Mouse (Mus musculus): Measurements from ENCODE around the gene Agxt2. TPM values are rescaled to one million over a fixed set of nuclear protein-coding genes. Genes with fewer than 3 reads are reported as not detected.

Agxt2 gene
- polyA plus RNA-seq, 1 experiment from 2014 or later, result not detected

GRCm38 (mm10) chr15:10375404-10375803 lies 17.1 kb downstream of the Agxt2 start:
- no peak overlapping the region for H3K4me2 ChIP-seq (replicated peaks)
- H3K9me3 ChIP-seq (ENCODE audit: control insufficient read depth, low read length), result no peaks in the 10 kb centered on the region
- H3K4me1 ChIP-seq (replicated peaks; ENCODE audit: control insufficient read depth, insufficient read depth, low read length), result no peaks in the 10 kb centered on the region
- whole genome bisulfite sequencing, result 90% methylated on average over 3 of the region's 3 CpGs
- no peak overlapping the region for H3K9ac ChIP-seq
- no peak for DNase-seq (ENCODE audit: low spot score)
- H3K36me3 ChIP-seq (replicated peaks; ENCODE audit: control insufficient read depth, insufficient read depth), result no peaks in the 10 kb centered on the region
- H3K4me3 ChIP-seq (replicated peaks; ENCODE audit: low read length), result no peak overlapping the region
- no peaks in the 10 kb centered on the region for H3K27me3 ChIP-seq (ENCODE audit: control insufficient read depth, insufficient read depth, low read length)
- H3K27ac ChIP-seq, result no peak overlapping the region
- ATAC-seq (ENCODE audit: low FRiP score), result no peak

- Histone ChIP-seq H3K27ac (no peak overlapping the region), H3K36me3 (replicated peaks; ENCODE audit: control insufficient read depth, insufficient read depth) (no peaks in the 10 kb centered on the region), H3K4me3 (replicated peaks; ENCODE audit: low read length) (no peak overlapping the region), H3K9me3 (ENCODE audit: control insufficient read depth, low read length) (no peaks in the 10 kb centered on the region), H3K4me2 (replicated peaks) (no peak overlapping the region), H3K9ac (no peak overlapping the region), H3K27me3 (ENCODE audit: control insufficient read depth, insufficient read depth, low read length) (no peaks in the 10 kb centered on the region), H3K4me1 (replicated peaks; ENCODE audit: control insufficient read depth, insufficient read depth, low read length) (no peaks in the 10 kb centered on the region)
- DNase-seq (ENCODE audit: low spot score) (no peak), ATAC-seq (ENCODE audit: low FRiP score) (no peak)
- 86% methylated on average over 4 of the region's 4 CpGs for WGBS
Observed at GRCm38 (mm10) chr15:10378338-10378959, 20.1 kb downstream of the Agxt2 start.

DNA sequence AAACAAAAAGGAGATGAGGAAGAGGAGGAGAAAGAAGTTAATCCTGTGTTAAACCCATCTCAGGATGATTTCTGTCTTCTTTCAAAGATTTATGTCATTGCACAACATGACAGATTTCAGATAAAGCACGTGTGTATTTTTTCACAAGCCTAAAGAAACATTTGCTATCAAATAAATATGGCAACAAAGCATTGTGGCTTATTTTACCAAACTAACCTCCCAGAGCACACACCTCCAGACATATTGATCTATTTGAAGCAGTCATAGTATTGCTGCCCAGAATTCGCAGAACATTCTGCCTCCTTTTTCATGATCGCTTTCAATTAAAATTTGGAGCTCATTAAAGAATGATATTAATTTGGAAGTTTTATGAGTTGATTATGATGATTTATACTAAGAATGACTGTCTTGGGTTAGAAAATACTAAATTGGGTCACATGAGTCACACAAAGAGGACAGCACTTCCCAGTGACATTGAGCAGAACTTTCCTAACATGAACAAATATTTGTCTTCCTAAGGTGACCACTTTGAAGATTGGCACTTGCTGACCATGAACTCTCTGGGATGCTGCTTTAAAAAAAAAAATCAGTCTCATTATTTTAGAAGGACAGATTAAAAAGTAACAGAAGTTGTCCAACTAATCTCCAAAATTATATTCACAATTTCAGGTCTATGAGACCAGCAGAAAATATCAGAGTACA lies 21.6 kb downstream of the Agxt2 start:
- no peaks in the 10 kb centered on the region for H3K27me3 ChIP-seq (ENCODE audit: control insufficient read depth, insufficient read depth, low read length)
- 96% methylated on average over 3 of the region's 3 CpGs for WGBS
- no peaks in the 10 kb centered on the region for H3K4me1 ChIP-seq (replicated peaks; ENCODE audit: control insufficient read depth, insufficient read depth, low read length)
- no peak overlapping the region for H3K27ac ChIP-seq
- no peak overlapping the region for H3K4me3 ChIP-seq (replicated peaks; ENCODE audit: low read length)
- no peaks in the 10 kb centered on the region for H3K36me3 ChIP-seq (replicated peaks; ENCODE audit: control insufficient read depth, insufficient read depth)
- ATAC-seq (ENCODE audit: low FRiP score) (no peak), DNase-seq (ENCODE audit: low spot score) (no peak)
- no peak overlapping the region for H3K4me2 ChIP-seq (replicated peaks)
- no peaks in the 10 kb centered on the region for H3K9me3 ChIP-seq (ENCODE audit: control insufficient read depth, low read length)
- H3K9ac ChIP-seq, result no peak overlapping the region

DNA sequence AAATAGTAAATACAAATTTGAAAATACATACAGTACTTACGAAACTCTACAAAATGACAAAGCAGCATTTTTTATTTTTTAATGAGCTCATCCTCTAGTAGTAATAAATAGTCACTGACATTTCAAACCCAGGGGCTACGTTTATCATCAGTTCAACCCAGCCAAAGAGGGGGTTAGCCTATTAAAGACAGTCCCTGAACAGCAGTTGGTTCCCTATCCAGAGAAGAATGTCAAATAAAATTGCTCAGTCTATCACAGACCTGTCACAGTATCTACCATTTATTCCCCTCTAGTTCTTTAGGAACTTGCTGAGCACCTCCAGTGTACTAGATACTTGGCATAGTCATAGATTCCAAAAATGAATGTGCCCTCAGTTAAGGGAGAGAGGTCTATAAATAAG lies 28.9 kb downstream of the Agxt2 start:
- no peak for DNase-seq (ENCODE audit: low spot score)
- WGBS, result 85% methylated on average over 2 of the region's 2 CpGs
- Histone ChIP-seq H3K4me1 (replicated peaks; ENCODE audit: control insufficient read depth, insufficient read depth, low read length) (no peaks in the 10 kb centered on the region), H3K4me2 (replicated peaks) (no peak overlapping the region), H3K9me3 (ENCODE audit: control insufficient read depth, low read length) (no peaks in the 10 kb centered on the region), H3K4me3 (replicated peaks; ENCODE audit: low read length) (no peak overlapping the region), H3K27me3 (ENCODE audit: control insufficient read depth, insufficient read depth, low read length) (no peaks in the 10 kb centered on the region), H3K27ac (no peak overlapping the region), H3K36me3 (replicated peaks; ENCODE audit: control insufficient read depth, insufficient read depth) (no peaks in the 10 kb centered on the region), H3K9ac (no peak overlapping the region)
- no peak for ATAC-seq (ENCODE audit: low FRiP score)

DNA sequence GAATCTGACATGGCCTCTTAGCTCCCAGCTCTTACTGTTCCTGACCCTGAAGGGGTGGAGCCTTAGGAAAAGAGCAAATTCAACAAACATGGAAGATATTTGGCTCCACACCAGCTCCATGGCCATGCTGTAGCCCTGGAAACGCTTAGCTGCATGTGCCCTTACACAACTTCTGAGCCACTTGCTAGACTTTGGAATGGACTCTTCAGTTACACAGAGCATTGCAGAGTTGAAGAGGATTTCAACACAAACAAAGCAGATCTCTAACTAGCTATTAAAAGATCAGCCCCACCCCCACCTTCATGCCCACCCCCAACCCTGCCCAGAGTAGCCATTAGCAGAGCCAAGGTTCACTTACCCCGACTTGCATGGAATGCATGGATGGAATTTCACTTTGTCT lies 41.5 kb downstream of the Agxt2 start:
- Histone ChIP-seq H3K27ac (no peak overlapping the region), H3K27me3 (ENCODE audit: control insufficient read depth, insufficient read depth, low read length) (no peaks in the 10 kb centered on the region), H3K9ac (no peak overlapping the region), H3K4me2 (replicated peaks) (no peak overlapping the region), H3K36me3 (replicated peaks; ENCODE audit: control insufficient read depth, insufficient read depth) (no peaks in the 10 kb centered on the region), H3K9me3 (ENCODE audit: control insufficient read depth, low read length) (peaks cover 6% of the 10 kb centered on the region; the same call in 1 of the 2 replicates), H3K4me1 (replicated peaks; ENCODE audit: control insufficient read depth, insufficient read depth, low read length) (no peaks in the 10 kb centered on the region), H3K4me3 (replicated peaks; ENCODE audit: low read length) (no peak overlapping the region)
- ATAC-seq (ENCODE audit: low FRiP score), result no peak
- no peak for DNase-seq (ENCODE audit: low spot score)
- WGBS, result 72% methylated on average over 2 of the region's 2 CpGs

GRCm38 (mm10) chr15:10400415-10400814 lies 42.1 kb downstream of the Agxt2 start:
- Histone ChIP-seq H3K4me1 (replicated peaks; ENCODE audit: control insufficient read depth, insufficient read depth, low read length) (no peaks in the 10 kb centered on the region), H3K9ac (no peak overlapping the region), H3K36me3 (replicated peaks; ENCODE audit: control insufficient read depth, insufficient read depth) (no peaks in the 10 kb centered on the region), H3K4me2 (replicated peaks) (no peak overlapping the region), H3K27me3 (ENCODE audit: control insufficient read depth, insufficient read depth, low read length) (no peaks in the 10 kb centered on the region), H3K27ac (no peak overlapping the region), H3K9me3 (ENCODE audit: control insufficient read depth, low read length) (peaks cover 6% of the 10 kb centered on the region; the same call in 1 of the 2 replicates), H3K4me3 (replicated peaks; ENCODE audit: low read length) (no peak overlapping the region)
- 38% methylated on average over 3 of the region's 3 CpGs for WGBS
- DNase-seq (ENCODE audit: low spot score) (peak; percentile 53), ATAC-seq (ENCODE audit: low FRiP score) (0 out of 2 replicates have a peak, but pooled peaks have one; percentile 53)

DNA sequence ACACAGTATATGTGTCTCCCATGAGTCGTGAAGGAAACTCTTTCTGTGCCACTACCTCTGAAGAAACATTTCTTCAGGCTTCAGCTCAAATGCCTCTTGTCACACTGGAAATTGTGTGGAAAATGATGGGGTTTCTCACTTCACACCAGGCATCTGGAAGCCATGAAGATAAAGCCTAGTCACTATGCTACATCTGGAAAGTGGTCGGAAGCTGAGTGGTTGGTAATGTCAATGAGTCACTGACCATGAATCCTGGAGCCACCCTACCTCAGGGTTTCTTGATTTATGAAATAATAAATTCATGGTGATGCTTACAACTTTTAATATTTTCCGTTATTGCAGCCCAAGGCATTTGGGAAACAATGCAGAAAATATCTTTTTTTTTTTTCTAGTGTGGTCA lies 51.5 kb downstream of the Agxt2 start:
- ATAC-seq (ENCODE audit: low FRiP score) (no peak), DNase-seq (ENCODE audit: low spot score) (no peak)
- H3K36me3 ChIP-seq (replicated peaks; ENCODE audit: control insufficient read depth, insufficient read depth), result no peaks in the 10 kb centered on the region
- no peaks in the 10 kb centered on the region for H3K27me3 ChIP-seq (ENCODE audit: control insufficient read depth, insufficient read depth, low read length)
- WGBS, result 88% methylated on average over 3 of the region's 3 CpGs
- no peak overlapping the region for H3K4me2 ChIP-seq (replicated peaks)
- H3K9me3 ChIP-seq (ENCODE audit: control insufficient read depth, low read length), result no peaks in the 10 kb centered on the region
- H3K27ac ChIP-seq, result no peak overlapping the region
- H3K4me1 ChIP-seq (replicated peaks; ENCODE audit: control insufficient read depth, insufficient read depth, low read length), result no peaks in the 10 kb centered on the region
- H3K9ac ChIP-seq, result no peak overlapping the region
- no peak overlapping the region for H3K4me3 ChIP-seq (replicated peaks; ENCODE audit: low read length)

- no peak for DNase-seq (ENCODE audit: low spot score)
- WGBS, result 87% methylated on average over 2 of the region's 2 CpGs
- Histone ChIP-seq H3K36me3 (replicated peaks; ENCODE audit: control insufficient read depth, insufficient read depth) (no peaks in the 10 kb centered on the region), H3K4me1 (replicated peaks; ENCODE audit: control insufficient read depth, insufficient read depth, low read length) (no peaks in the 10 kb centered on the region), H3K27ac (no peak overlapping the region), H3K27me3 (ENCODE audit: control insufficient read depth, insufficient read depth, low read length) (no peaks in the 10 kb centered on the region), H3K4me3 (replicated peaks; ENCODE audit: low read length) (no peak overlapping the region), H3K9ac (no peak overlapping the region), H3K4me2 (replicated peaks) (no peak overlapping the region), H3K9me3 (ENCODE audit: control insufficient read depth, low read length) (no peaks in the 10 kb centered on the region)
- ATAC-seq (ENCODE audit: low FRiP score), result no peak
Observed at GRCm38 (mm10) chr15:10410881-10411280, 52.5 kb downstream of the Agxt2 start.

- Histone ChIP-seq H3K4me1 (replicated peaks; ENCODE audit: control insufficient read depth, insufficient read depth, low read length) (no peaks in the 10 kb centered on the region), H3K27ac (no peak overlapping the region), H3K4me2 (replicated peaks) (no peak overlapping the region), H3K27me3 (ENCODE audit: control insufficient read depth, insufficient read depth, low read length) (no peaks in the 10 kb centered on the region), H3K4me3 (replicated peaks; ENCODE audit: low read length) (no peak overlapping the region), H3K36me3 (replicated peaks; ENCODE audit: control insufficient read depth, insufficient read depth) (no peaks in the 10 kb centered on the region), H3K9me3 (ENCODE audit: control insufficient read depth, low read length) (no peaks in the 10 kb centered on the region), H3K9ac (no peak overlapping the region)
- ATAC-seq (ENCODE audit: low FRiP score) (no peak), DNase-seq (ENCODE audit: low spot score) (no peak)
- 93% methylated on average over 6 of the region's 6 CpGs for WGBS
Observed at GRCm38 (mm10) chr15:10413656-10414055, 55.3 kb downstream of the Agxt2 start.

All from hindbrain, embryonic 14.5 days (tissue).